Mouse (Mus musculus) G1E (cell line): ENCODE results near the gene Col6a3. TPM values are rescaled to one million over a fixed set of nuclear protein-coding genes. Genes with fewer than 3 reads are reported as not detected.

Experiments used
- ATAC-seq: 2 replicates; pipeline ENCODE4 v1.8.0; 2016; ENCODE audit warnings: mild to moderate bottlenecking; ENCODE audit not compliant: insufficient number of reproducible peaks, poor library complexity, low FRiP score, severe bottlenecking; ENCODE audit errors: extremely low read depth
- DNase-seq: peaks from one replicate; pipeline ENCODE4 v3.0.0; 2012; ENCODE audit warnings: low spot score
- H3K27me3 ChIP-seq: 2 replicates; pipeline ENCODE4 v1.6.1; 2012; ENCODE audit warnings: mild to moderate bottlenecking, low read length, inconsistent platforms; ENCODE audit not compliant: insufficient read depth
- H3K36me3 ChIP-seq: replicated peaks from 2 replicates; pipeline ENCODE3; 2012; ENCODE audit warnings: mild to moderate bottlenecking, inconsistent platforms
- H3K4me1 ChIP-seq: 2 replicates; pipeline ENCODE4 v1.6.1; 2012; ENCODE audit warnings: low read depth, low read length, inconsistent platforms, mixed read lengths; ENCODE audit not compliant: insufficient read depth
- H3K4me3 ChIP-seq: 2 replicates; pipeline ENCODE4 v1.5.1; 2012; ENCODE audit warnings: low read depth, mild to moderate bottlenecking, inconsistent platforms, low read length, moderate library complexity, mixed read lengths
- H3K9me3 ChIP-seq: replicated peaks from 2 replicates; pipeline ENCODE4 v1.6.1; 2012; ENCODE audit warnings: inconsistent platforms
- CTCF ChIP-seq: IDR thresholded peaks from 2 replicates; pipeline ENCODE4 v1.5.1; 2012; ENCODE audit warnings: low read depth, low read length, inconsistent platforms, mixed read lengths
- GATA1 ChIP-seq: IDR thresholded peaks from 2 replicates; pipeline ENCODE4 v1.6.1; 2012; ENCODE audit warnings: borderline replicate concordance, low read length, inconsistent platforms, mixed read lengths
- GATA2 ChIP-seq: IDR thresholded peaks from 2 replicates; pipeline ENCODE4 v1.6.1; 2012; ENCODE audit warnings: low read depth, low read length, inconsistent platforms, borderline replicate concordance
- POLR2AphosphoS5 ChIP-seq: IDR thresholded peaks from 2 replicates; pipeline ENCODE4 v1.6.1; 2012; ENCODE audit warnings: low read depth, low read length, inconsistent platforms; ENCODE audit not compliant: insufficient replicate concordance
- TAL1 ChIP-seq: conservative IDR thresholded peaks from 2 replicates; pipeline ENCODE4 v1.6.1; 2012; ENCODE audit warnings: low read depth, low read length, inconsistent platforms, mixed read lengths
- polyA plus RNA-seq: library from polyadenylated mRNA; stranded (reverse); fragments of >175 nt; gene quantifications from 2 replicates; pipeline ENCODE4 v1.2.3, GENCODE M21; 2012
- total RNA-seq, 2 experiments: library from RNA; stranded (forward) in 1 of 2; stranded (reverse) in 1 of 2; fragments of 200-1000 nt in 1 of 2; fragments of >200 nt in 1 of 2; fragmentation: Nextera tagmentation in 1 of 2; gene quantifications; 2 replicates each; pipeline ENCODE4 v1.2.3; 2014 to 2017

The Col6a3 gene
- total and polyA plus RNA-seq, 3 experiments: 0.22 TPM; not detected in 2

GRCm38 (mm10) chr1:90838221-90838620 is 5.5 kb downstream of the Col6a3 start:
- Histone ChIP-seq H3K4me1 (no peaks in the 10 kb centered on the region), H3K27me3 (no peaks in the 10 kb centered on the region), H3K9me3 (peaks cover 80% of the 10 kb centered on the region), H3K36me3 (no peaks in the 10 kb centered on the region), H3K4me3 (no peak overlapping the region)
- ATAC-seq (no peak), DNase-seq (no peak)
- TF ChIP-seq GATA1 (no peak), CTCF (no peak), GATA2 (no peak), TAL1 (no peak), POLR2AphosphoS5 (no peak)

GRCm38 (mm10) chr1:90836178-90836740 is 7.5 kb downstream of the Col6a3 start:
- H3K36me3 ChIP-seq: no peaks in the 10 kb centered on the region
- TF ChIP-seq CTCF (no peak), TAL1 (no peak), GATA1 (no peak), GATA2 (no peak), POLR2AphosphoS5 (no peak)
- H3K4me3 ChIP-seq: no peak overlapping the region
- ATAC-seq (no peak), DNase-seq (no peak)
- H3K9me3 ChIP-seq: peaks cover 77% of the 10 kb centered on the region
- no peaks in the 10 kb centered on the region for H3K27me3 ChIP-seq
- no peaks in the 10 kb centered on the region for H3K4me1 ChIP-seq

GRCm38 (mm10) chr1:90834701-90835100 is 9.1 kb downstream of the Col6a3 start:
- no peak for TF ChIP-seq POLR2AphosphoS5
- TF ChIP-seq TAL1: no peak
- no peak for TF ChIP-seq GATA1
- no peak for TF ChIP-seq GATA2
- no peak for TF ChIP-seq CTCF
- Histone ChIP-seq H3K4me3 (no peak overlapping the region), H3K4me1 (no peaks in the 10 kb centered on the region), H3K36me3 (no peaks in the 10 kb centered on the region), H3K27me3 (no peaks in the 10 kb centered on the region), H3K9me3 (peaks cover 76% of the 10 kb centered on the region)
- no peak for DNase-seq
- ATAC-seq: no peak

- no peak overlapping the region for H3K4me3 ChIP-seq
- H3K36me3 ChIP-seq: no peaks in the 10 kb centered on the region
- H3K9me3 ChIP-seq: peaks cover 80% of the 10 kb centered on the region
- H3K4me1 ChIP-seq: no peaks in the 10 kb centered on the region
- H3K27me3 ChIP-seq: no peaks in the 10 kb centered on the region
- TF ChIP-seq TAL1 (no peak), CTCF (no peak), GATA1 (no peak), GATA2 (no peak), POLR2AphosphoS5 (no peak)
- DNase-seq (no peak), ATAC-seq (no peak)
Observed at GRCm38 (mm10) chr1:90830006-90830405, 13.8 kb downstream of the Col6a3 start.

GRCm38 (mm10) chr1:90813226-90813625 is 30.5 kb downstream of the Col6a3 start:
- H3K9me3 ChIP-seq: peaks cover 86% of the 10 kb centered on the region
- no peak for TF ChIP-seq POLR2AphosphoS5
- no peak for TF ChIP-seq TAL1
- TF ChIP-seq GATA1: no peak
- TF ChIP-seq GATA2: no peak
- no peak for TF ChIP-seq CTCF
- ATAC-seq: no peak
- DNase-seq: no peak
- H3K4me3 ChIP-seq: peak overlapping the region; percentile 54
- no peaks in the 10 kb centered on the region for H3K36me3 ChIP-seq
- H3K27me3 ChIP-seq: no peaks in the 10 kb centered on the region; the same call in 1 of the 2 replicates
- H3K4me1 ChIP-seq: no peaks in the 10 kb centered on the region

GRCm38 (mm10) chr1:90808930-90809329 is 34.8 kb downstream of the Col6a3 start:
- no peak for TF ChIP-seq GATA2
- no peak for TF ChIP-seq TAL1
- no peak for TF ChIP-seq POLR2AphosphoS5
- TF ChIP-seq CTCF: no peak
- no peak for TF ChIP-seq GATA1
- no peak for ATAC-seq
- Histone ChIP-seq H3K4me3 (no peak overlapping the region), H3K4me1 (no peaks in the 10 kb centered on the region), H3K36me3 (no peaks in the 10 kb centered on the region), H3K27me3 (no peaks in the 10 kb centered on the region; the same call in 1 of the 2 replicates), H3K9me3 (peaks cover 76% of the 10 kb centered on the region)
- DNase-seq: no peak

- H3K36me3 ChIP-seq: no peaks in the 10 kb centered on the region
- peaks cover 74% of the 10 kb centered on the region for H3K9me3 ChIP-seq
- no peak for ATAC-seq
Observed at GRCm38 (mm10) chr1:90803104-90803503, 40.7 kb downstream of the Col6a3 start.

More at GRCm38 (mm10) chr1:90803104-90803503, 40.7 kb downstream of the Col6a3 start:
- no peaks in the 10 kb centered on the region for H3K4me1 ChIP-seq
- H3K4me3 ChIP-seq: no peak overlapping the region
- no peaks in the 10 kb centered on the region; the same call in 1 of the 2 replicates for H3K27me3 ChIP-seq
- DNase-seq: no peak
- TF ChIP-seq GATA1 (no peak), GATA2 (no peak)
